Mouse (Mus musculus): ENCODE data around the gene Frem1.

- TF ChIP-seq CTCF (IDR thresholded peaks at IDR 0.05; ENCODE audit: extremely low read depth, insufficient read length, insufficient replicate concordance, low read depth, low read length) (no peak), POLR2A (IDR thresholded peaks at IDR 0.05; ENCODE audit: low read depth, low read length) (no peak)
These were observed 170.8 kb downstream of the Frem1 start for GRCm38 (mm10) chr4:82881366-82881765.
